Mouse (Mus musculus) brain, embryonic 14.5 days (tissue): Measurements from ENCODE around the gene Vmn2r60. TPM values are rescaled to one million over a fixed set of nuclear protein-coding genes. Genes with fewer than 3 reads are reported as not detected.
"Not testable (repeated sequence)": the region's sequence is repeated elsewhere in the genome, so short reads cannot be mapped to it uniquely, and the experiment has no call there.

Experiments
- DNase-seq: peaks from one replicate; pipeline ENCODE4 v3.0.0-alpha.2; 2011; ENCODE audit warnings: low read depth
- CTCF ChIP-seq: fragments of 200-500 bp; IDR thresholded peaks from 2 replicates; pipeline ENCODE4 v1.5.1; 2012; ENCODE audit warnings: inconsistent platforms, mild to moderate bottlenecking, moderate library complexity, borderline replicate concordance; ENCODE audit not compliant: insufficient read depth, insufficient read length; ENCODE audit errors: extremely low read depth
- POLR2A ChIP-seq: fragments of 200-500 bp; IDR thresholded peaks from 2 replicates; pipeline ENCODE4 v1.6.1; 2012; ENCODE audit warnings: mild to moderate bottlenecking, inconsistent platforms, borderline replicate concordance; ENCODE audit not compliant: poor library complexity, insufficient read depth, insufficient read length, severe bottlenecking; ENCODE audit errors: extremely low read depth
- polyA plus RNA-seq: library from polyadenylated mRNA; depleted of rRNA; stranded (reverse); fragments of >200 nt; gene quantifications from 2 replicates; pipeline ENCODE4 v1.2.3, GENCODE M21; 2012; rRNA removed

Vmn2r60 gene
- not detected in 2 replicates for polyA plus RNA-seq

DNA sequence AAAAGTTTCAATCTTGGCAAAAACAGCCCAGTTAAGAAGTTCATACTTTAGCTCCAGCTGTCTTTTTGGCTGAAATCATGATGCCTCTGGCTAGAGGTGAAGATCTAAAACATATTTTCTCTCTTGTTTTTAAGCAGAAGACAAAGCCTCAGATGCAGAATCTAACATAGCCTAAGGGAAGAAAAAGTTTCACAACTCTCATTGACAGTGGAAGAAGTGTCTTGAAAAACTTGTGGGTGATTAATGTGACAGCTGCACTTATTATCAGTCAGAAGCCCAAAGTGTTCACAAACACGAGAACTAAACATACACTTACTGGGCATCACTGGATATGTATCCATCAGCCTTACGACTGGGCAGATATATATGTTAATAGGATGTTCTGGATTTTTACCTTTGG is at the start of gene Vmn2r60:
Vmn2r60 (plus strand) TSS at position 301 of the 400 bp plus-strand sequence.
- no peak for TF ChIP-seq POLR2A
- TF ChIP-seq CTCF: no peak
- no peak for DNase-seq

DNA sequence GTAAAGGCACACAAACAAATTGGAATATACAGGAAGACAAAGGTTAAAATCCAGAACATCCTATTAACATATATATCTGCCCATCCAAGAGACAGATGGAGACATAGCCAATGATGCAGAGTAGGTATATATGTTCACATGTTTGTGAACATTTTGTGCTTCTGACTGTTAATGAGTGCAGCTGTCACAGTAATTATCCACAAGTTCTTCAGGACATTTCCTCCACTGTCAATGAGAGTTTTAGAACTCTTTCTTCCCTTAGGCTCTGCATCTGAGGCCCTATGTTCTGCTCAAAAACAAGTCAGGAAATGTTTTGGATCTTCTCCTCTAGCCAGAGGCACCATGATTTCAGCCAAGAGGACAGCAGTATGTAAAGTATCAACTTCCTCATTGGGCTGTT is 48.6 kb upstream of the Vmn2r60 start, which contains the start of gene Vmn2r59:
Vmn2r59 (minus strand) TSS at position 101 of the 400 bp plus-strand sequence.
- no peak for DNase-seq
- TF ChIP-seq CTCF (no peak), POLR2A (no peak)

DNA sequence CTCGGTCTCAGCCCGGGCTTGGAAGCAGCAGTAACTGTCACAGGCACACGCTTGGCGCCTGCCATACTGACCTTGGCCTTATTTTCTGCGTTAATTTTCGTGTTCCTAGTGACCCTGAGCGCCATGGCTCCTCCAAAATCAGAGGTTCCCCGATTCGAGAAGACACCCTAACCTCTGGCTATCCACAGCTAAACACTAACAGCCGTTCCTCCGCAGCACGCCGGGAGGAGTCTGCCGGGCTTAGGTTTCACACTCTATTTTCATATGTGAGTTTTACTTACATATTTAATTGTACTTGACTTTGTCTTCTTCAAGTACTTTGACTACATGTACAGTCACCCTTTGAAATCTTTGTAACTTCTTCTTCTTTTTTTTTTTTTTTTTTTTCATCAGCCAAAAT is 509 bp upstream of the Vmn2r60 start:
- not testable (repeated sequence) for DNase-seq

Other genes starting within 250 kb of the Vmn2r60 start
- gene Vmn2r58, start 235.1 kb upstream of the Vmn2r60 start, polyA plus RNA-seq: not detected in 2 replicates
- not detected in 2 replicates for gene Vmn2r59, start 48.7 kb upstream of the Vmn2r60 start, polyA plus RNA-seq
- not detected in 2 replicates for gene Vmn2r61, start 152.3 kb downstream of the Vmn2r60 start, polyA plus RNA-seq